Mouse (Mus musculus) embryonic facial prominence, embryonic 15.5 days (tissue): ENCODE data around the gene Cxcr5. TPM values are rescaled to one million over a fixed set of nuclear protein-coding genes. Genes with fewer than 3 reads are reported as not detected.

Experiments used
- ATAC-seq: fragments of 200-750 bp; cut with Nextera tagmentation; 2 replicates; pipeline ENCODE4 v1.8.0; 2017; ENCODE audit warnings: low read depth, moderate TSS enrichment; ENCODE audit not compliant: insufficient number of reproducible peaks, low FRiP score, low TSS enrichment
- H3K27ac ChIP-seq: fragments of 300-500 bp; sonication (generic); replicated peaks from 2 replicates; pipeline ENCODE4 v1.5.1; 2015; ENCODE audit warnings: mild to moderate bottlenecking, inconsistent platforms
- H3K27me3 ChIP-seq: fragments of 300-500 bp; sonication (generic); 2 replicates; pipeline ENCODE4 v1.6.1; 2015; ENCODE audit warnings: inconsistent platforms
- H3K36me3 ChIP-seq: fragments of 300-500 bp; sonication (generic); 2 replicates; pipeline ENCODE4 v1.6.1; 2015; ENCODE audit warnings: mild to moderate bottlenecking, inconsistent platforms
- H3K4me1 ChIP-seq: fragments of 300-500 bp; sonication (generic); 2 replicates; pipeline ENCODE4 v1.6.1; 2015; ENCODE audit warnings: inconsistent platforms
- H3K4me2 ChIP-seq: fragments of 300-500 bp; sonication (generic); replicated peaks from 2 replicates; pipeline ENCODE4 v1.6.1; 2015; ENCODE audit warnings: mild to moderate bottlenecking, inconsistent platforms
- H3K4me3 ChIP-seq: fragments of 300-500 bp; sonication (generic); replicated peaks from 2 replicates; pipeline ENCODE4 v1.5.1; 2015; ENCODE audit warnings: mild to moderate bottlenecking, inconsistent platforms
- H3K9ac ChIP-seq: fragments of 300-500 bp; sonication (generic); 2 replicates; pipeline ENCODE4 v1.6.1; 2015; ENCODE audit warnings: inconsistent platforms
- H3K9me3 ChIP-seq: fragments of 300-500 bp; sonication (generic); replicated peaks from 2 replicates; pipeline ENCODE4 v1.6.1; 2016; ENCODE audit warnings: inconsistent platforms
- WGBS: fragments of 180-500 bp; shearing (Covaris S2); methylation state at CpG from one replicate; pipeline ENCODE4 v1.1.7; 2015; 5-methylcytosine and 5-hydroxymethylcytosine counted together
- polyA plus RNA-seq: library from polyadenylated mRNA; unstranded; fragments of >200 nt; fragmentation: Nextera tagmentation; extraction: Ambion mirVana; gene quantifications from 2 replicates; pipeline ENCODE4 v1.2.1, GENCODE M21; 2015

Cxcr5 gene
- polyA plus RNA-seq, 1 experiment from 2014 or later: 0.29 TPM

DNA sequence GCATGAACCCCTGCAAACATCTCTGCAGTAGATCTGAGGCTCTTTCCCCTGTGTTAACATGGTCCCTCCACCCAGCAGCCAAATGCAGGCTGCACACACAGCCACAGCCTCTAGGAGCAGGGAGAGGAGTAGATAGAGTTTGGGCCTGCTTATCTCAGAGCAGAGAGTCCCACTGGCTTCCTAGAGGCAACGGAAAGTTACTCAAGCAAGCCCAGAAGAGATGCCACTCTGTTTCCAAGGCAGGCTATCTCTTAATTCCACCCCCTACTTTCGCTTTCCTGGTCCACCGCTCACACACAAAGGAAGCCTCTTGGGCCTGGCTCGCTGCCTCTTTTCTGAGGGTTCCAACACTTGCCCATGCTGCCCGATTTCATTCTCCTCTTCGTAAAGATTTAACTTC, 3.7 kb upstream of the Cxcr5 start:
- no peak overlapping the region for H3K9ac ChIP-seq
- WGBS: 55% methylated on average over 6 of the region's 6 CpGs
- no peaks in the 10 kb centered on the region for H3K36me3 ChIP-seq
- ATAC-seq: no peak
- H3K4me1 ChIP-seq: no peaks in the 10 kb centered on the region
- H3K9me3 ChIP-seq: no peaks in the 10 kb centered on the region
- H3K27me3 ChIP-seq: no peaks in the 10 kb centered on the region
- H3K27ac ChIP-seq: no peak overlapping the region
- no peak overlapping the region for H3K4me3 ChIP-seq
- H3K4me2 ChIP-seq: no peak overlapping the region

DNA sequence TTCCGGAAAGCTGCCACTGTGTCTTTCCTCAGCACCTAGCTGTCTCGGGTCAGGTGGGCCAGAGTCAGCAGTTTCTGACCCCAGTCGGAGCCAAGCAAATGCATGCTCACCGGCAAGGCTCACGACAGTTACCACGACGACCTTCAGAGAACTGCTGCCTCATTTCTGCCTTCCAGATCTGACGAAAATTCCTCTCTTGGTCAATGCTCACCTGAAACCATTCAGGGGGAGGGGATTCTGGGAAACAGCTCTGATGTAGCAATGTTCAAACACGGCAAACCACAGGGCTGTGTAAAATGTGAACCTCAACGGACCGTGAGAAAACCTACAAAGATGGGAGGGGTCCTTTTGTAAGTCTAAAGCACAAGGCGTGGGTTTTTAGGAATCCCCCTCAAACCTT, 1.3 kb upstream of the Cxcr5 start:
- WGBS: 47% methylated on average over 12 of the region's 12 CpGs
- no peak for ATAC-seq
- no peaks in the 10 kb centered on the region for H3K27me3 ChIP-seq

DNA sequence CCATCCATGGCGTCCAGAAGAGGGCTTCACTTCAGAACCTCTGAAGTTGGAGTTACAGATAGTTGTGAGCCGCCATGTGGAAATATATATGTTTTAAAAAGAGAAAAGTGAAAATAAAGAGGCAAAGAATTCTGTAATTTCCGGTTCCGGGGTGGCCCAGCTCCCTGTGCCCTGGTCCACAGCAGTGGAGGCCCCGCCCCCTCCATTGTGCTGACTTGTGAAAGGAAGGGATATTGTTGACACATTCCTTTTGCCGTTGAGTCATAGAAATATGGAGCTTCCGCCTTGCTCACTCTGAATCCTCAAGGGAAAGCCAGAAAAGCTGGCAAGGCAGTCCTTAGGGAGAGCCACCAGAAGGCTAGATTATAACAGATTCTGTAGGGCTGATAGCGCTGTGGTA, 9.5 kb downstream of the Cxcr5 start:
- Histone ChIP-seq H3K27me3 (no peaks in the 10 kb centered on the region), H3K4me1 (no peaks in the 10 kb centered on the region), H3K27ac (no peak overlapping the region), H3K4me3 (no peak overlapping the region), H3K4me2 (no peak overlapping the region), H3K9me3 (no peaks in the 10 kb centered on the region), H3K9ac (no peak overlapping the region), H3K36me3 (no peaks in the 10 kb centered on the region)
- WGBS: 73% methylated on average over 8 of the region's 8 CpGs
- ATAC-seq: no peak

More for the DNA sequence above, 1.3 kb upstream of the Cxcr5 start:
- Histone ChIP-seq H3K9ac (no peak overlapping the region), H3K4me3 (no peak overlapping the region), H3K36me3 (no peaks in the 10 kb centered on the region), H3K27ac (no peak overlapping the region), H3K4me2 (no peak overlapping the region), H3K4me1 (no peaks in the 10 kb centered on the region), H3K9me3 (no peaks in the 10 kb centered on the region)

DNA sequence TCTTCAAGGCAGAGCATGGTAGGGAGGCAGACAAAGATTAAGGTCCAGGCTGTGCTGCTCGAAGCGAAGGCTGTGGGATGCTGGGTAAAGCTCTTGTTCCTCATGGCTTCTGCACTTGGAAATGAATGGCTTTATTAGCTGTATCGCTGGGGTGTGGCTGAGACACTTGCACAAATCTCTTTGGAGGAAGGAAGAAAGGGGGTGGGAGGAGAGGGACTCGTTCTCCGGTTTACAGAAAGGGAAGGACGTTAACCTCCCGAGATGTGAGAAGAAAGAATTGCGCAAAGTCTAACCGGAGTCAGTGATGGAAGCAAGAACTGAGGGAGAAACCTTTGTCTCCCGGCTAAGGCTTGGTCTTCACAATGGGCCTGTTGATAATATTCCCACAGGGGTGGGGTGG, 10.5 kb downstream of the Cxcr5 start:
- H3K36me3 ChIP-seq: no peaks in the 10 kb centered on the region

DNA sequence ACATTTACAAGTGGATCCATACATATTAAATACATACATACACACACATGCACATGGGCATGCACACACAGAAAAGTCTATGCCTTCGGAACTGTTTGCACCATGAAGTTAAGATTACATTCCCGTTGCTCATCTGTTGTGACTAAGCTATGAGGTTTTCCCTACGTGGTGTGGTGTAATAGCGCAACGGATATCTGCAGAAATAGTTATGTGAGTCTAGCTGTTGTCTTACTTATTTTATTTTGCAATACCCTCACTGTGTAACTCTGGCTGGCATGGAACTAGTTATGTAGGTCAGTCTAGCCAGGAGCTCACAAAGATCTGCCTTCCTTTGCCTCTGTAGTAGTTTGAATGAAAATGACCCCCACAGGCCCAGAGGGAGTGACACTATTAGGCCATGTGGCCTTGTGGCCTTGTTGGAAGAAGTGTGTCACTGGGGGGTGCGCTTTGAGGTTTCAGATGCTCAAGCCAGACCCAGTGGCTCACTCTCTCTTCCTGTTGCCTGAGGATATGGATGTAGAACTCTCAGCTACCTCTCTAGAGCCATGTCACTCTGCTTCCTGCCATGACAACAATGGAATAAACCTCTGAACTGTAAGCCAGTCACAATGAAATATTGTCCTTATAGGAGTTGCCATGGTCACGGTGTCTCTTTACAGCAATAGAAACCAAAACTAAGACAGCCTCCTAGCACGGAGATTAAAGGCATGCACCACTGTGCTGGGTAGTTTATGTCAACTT, 13.1 kb downstream of the Cxcr5 start:
- Histone ChIP-seq H3K9ac (no peak overlapping the region), H3K36me3 (no peaks in the 10 kb centered on the region), H3K4me1 (no peaks in the 10 kb centered on the region), H3K4me2 (no peak overlapping the region), H3K4me3 (no peak overlapping the region), H3K27me3 (no peaks in the 10 kb centered on the region), H3K9me3 (no peaks in the 10 kb centered on the region), H3K27ac (no peak overlapping the region)
- 88% methylated on average over 8 of the region's 8 CpGs for WGBS
- no peak for ATAC-seq

More for the DNA sequence above, 10.5 kb downstream of the Cxcr5 start:
- no peaks in the 10 kb centered on the region for H3K27me3 ChIP-seq
- H3K4me2 ChIP-seq: no peak overlapping the region
- WGBS: 89% methylated on average over 10 of the region's 10 CpGs
- no peaks in the 10 kb centered on the region for H3K9me3 ChIP-seq
- H3K4me1 ChIP-seq: no peaks in the 10 kb centered on the region
- H3K4me3 ChIP-seq: no peak overlapping the region
- no peak overlapping the region for H3K9ac ChIP-seq
- H3K27ac ChIP-seq: no peak overlapping the region
- no peak for ATAC-seq

DNA sequence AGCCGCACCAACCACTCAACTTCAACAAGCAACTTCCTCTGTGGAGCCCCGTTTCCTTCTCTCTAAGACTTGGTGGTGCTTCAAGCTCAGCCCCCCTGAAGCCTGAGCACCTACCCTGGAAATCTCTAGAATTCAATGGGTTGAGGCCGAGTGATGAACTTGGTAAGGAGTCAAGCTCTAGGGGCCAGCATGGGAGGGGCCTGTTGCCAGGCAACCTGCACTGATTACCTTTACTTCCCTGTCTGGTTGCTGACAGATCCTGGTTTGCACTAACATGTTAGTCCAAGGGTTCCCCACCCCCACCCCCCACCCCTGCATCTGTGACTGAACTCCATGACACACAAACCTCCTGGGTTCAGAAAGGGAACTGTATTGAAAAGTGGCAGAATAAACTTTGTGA, 16.7 kb downstream of the Cxcr5 start:
- Histone ChIP-seq H3K27me3 (no peaks in the 10 kb centered on the region), H3K9ac (no peak overlapping the region), H3K4me3 (no peak overlapping the region), H3K27ac (no peak overlapping the region), H3K4me2 (no peak overlapping the region), H3K4me1 (no peaks in the 10 kb centered on the region), H3K9me3 (no peaks in the 10 kb centered on the region), H3K36me3 (no peaks in the 10 kb centered on the region)
- 77% methylated on average over 3 of the region's 3 CpGs for WGBS
- ATAC-seq: no peak

DNA sequence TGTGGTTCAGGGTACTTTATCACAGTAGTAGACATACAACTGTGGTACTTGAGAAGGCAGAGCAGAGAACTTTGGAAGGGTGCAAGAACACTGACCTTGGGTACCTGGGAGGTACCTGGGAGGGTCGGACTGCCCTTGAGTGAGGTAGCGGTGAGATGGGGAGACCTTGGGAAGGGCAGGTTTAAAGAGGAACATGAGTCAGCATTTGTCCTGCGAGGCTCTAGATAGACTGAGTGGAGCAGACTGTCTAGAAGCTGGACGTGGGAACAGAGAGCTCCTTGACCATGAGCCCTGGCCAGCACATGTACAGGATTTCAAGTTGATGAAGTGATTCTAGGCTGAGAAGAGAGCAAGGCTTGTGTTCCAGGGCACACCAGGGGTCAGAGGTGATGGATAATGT, 19.3 kb downstream of the Cxcr5 start:
- H3K4me1 ChIP-seq: no peaks in the 10 kb centered on the region
- no peak overlapping the region for H3K9ac ChIP-seq
- no peak overlapping the region for H3K4me2 ChIP-seq
- WGBS: 88% methylated on average over 4 of the region's 4 CpGs
- no peak for ATAC-seq
- H3K27me3 ChIP-seq: no peaks in the 10 kb centered on the region
- no peaks in the 10 kb centered on the region for H3K9me3 ChIP-seq
- no peak overlapping the region for H3K27ac ChIP-seq
- H3K4me3 ChIP-seq: no peak overlapping the region
- no peaks in the 10 kb centered on the region for H3K36me3 ChIP-seq

DNA sequence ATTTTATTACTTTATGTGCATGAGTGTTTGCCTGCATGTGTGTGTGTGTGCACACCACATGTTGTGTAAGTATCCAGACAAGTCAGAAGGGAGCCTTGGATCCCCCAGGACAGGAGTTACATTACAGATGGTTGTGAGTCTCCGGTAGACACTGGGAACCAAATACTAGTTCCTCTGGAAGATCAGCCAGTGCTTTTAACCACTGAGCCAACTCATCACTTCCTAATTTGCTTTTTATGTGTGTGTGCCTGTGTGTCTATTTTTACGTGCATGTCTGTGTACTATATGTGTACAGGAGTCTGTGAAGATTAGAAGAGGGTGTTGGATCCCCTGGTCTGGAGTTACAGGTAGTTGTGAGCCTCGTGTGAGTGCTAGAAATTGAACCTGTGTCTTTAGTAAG, 21.0 kb downstream of the Cxcr5 start:
- no peaks in the 10 kb centered on the region for H3K27me3 ChIP-seq
- H3K36me3 ChIP-seq: no peaks in the 10 kb centered on the region
- no peaks in the 10 kb centered on the region for H3K4me1 ChIP-seq
- H3K27ac ChIP-seq: no peak overlapping the region
- no peak overlapping the region for H3K4me2 ChIP-seq
- no peaks in the 10 kb centered on the region for H3K9me3 ChIP-seq
- WGBS: 69% methylated on average over 3 of the region's 3 CpGs
- H3K9ac ChIP-seq: no peak overlapping the region
- no peak for ATAC-seq
- no peak overlapping the region for H3K4me3 ChIP-seq

DNA sequence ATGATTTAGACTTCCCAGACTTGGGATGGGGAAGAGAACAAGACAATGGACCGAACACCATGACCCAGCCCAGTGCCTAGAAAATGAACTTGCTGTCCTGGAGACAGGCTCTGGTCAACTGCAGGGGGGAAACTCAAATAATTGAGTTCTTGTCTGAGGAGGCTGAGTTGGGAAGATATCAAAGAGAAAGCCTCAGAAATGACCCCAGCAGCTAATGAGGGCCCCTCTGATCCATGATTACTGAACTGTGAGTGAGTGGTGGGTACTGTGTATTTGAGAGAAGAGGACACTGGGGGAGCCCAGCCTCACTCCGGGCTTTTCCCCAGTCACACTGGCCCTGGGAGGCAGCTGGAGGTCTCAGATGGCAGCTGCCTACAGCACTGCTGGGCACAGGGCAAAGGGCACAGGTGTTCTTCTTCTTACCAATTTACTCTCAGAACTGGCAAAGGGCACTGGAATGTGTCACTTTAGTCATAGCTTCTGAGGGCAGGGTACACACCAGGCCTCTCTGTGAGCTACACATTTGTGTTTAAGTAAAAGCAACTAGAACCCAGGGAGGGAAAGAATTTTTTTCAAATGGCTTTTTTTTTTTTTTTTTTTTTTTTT, 21.8 kb downstream of the Cxcr5 start:
- no peak overlapping the region for H3K4me3 ChIP-seq
- no peaks in the 10 kb centered on the region for H3K27me3 ChIP-seq
- H3K9ac ChIP-seq: no peak overlapping the region
- H3K4me2 ChIP-seq: no peak overlapping the region
- 64% methylated on average over 2 of the region's 2 CpGs for WGBS
- no peaks in the 10 kb centered on the region for H3K36me3 ChIP-seq
- ATAC-seq: no peak
- no peaks in the 10 kb centered on the region for H3K9me3 ChIP-seq
- no peak overlapping the region for H3K27ac ChIP-seq
- no peaks in the 10 kb centered on the region for H3K4me1 ChIP-seq

DNA sequence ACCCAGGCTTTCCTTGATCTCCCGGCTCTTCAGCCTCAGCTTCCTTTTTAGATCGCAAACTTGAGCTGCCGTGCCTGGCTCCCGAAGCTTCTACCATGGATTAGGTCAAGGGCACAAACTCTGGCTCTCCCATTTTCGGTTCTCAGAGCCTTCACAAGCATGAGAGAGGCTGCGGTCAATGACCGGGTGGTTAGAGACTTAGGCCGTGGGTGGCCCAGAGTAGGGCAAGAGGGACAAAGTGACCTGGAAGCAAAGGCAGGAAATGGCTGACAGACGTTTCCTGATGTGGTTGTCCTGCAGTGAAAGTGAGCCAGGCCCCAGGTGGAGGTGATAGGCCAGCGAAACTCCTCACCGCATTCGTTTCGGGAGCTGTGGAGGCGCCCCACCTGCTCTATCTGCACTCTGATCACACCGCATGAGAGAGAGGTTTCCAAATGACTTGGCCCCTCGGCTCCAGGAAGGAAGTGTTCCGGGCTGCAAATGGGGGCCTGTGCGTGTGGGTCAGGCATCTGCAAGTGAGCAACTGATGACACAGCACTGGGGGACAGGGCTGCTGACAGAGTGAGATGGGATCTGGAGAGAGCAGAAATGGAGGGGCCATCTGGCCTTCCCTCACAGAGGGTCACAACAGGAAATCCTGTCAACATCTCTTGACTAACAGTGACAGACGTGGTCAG, 23.9 kb downstream of the Cxcr5 start:
- Histone ChIP-seq H3K4me2 (no peak overlapping the region), H3K4me1 (no peaks in the 10 kb centered on the region), H3K4me3 (no peak overlapping the region), H3K9ac (no peak overlapping the region), H3K27me3 (no peaks in the 10 kb centered on the region), H3K27ac (no peak overlapping the region), H3K9me3 (no peaks in the 10 kb centered on the region), H3K36me3 (no peaks in the 10 kb centered on the region)
- 64% methylated on average over 19 of the region's 19 CpGs for WGBS
- no peak for ATAC-seq

DNA sequence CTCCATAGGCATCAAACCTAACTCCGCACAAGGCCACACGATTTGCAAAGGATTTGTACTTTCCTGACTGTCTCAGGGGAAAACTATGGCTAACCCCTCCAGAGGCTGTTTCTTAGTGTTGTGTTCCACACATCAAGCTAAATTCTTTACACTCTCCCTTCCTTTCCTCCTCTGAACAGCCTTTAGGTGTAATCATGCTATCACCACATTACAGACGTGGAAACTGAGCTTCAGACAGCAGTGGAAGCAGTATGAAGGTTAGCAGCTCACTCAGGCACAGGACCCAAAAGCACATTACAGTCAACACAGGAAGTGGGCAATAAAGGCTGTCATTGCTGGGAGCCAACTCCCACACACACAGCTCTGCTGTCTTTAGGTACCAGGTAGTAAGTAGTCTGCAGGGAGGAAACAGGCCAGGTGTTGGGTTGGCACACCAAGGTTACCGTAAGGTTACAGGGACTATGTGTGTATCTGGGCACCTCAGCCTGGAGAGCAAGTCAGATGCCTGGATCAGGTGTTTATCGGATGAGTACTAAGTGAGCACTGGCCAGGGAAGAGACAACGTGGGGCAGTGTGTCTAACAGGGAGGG, 28.6 kb downstream of the Cxcr5 start:
- Histone ChIP-seq H3K27me3 (no peaks in the 10 kb centered on the region), H3K27ac (no peak overlapping the region), H3K9ac (no peak overlapping the region), H3K4me3 (no peak overlapping the region), H3K36me3 (no peaks in the 10 kb centered on the region), H3K4me1 (no peaks in the 10 kb centered on the region), H3K9me3 (no peaks in the 10 kb centered on the region), H3K4me2 (no peak overlapping the region)
- WGBS: 75% methylated on average over 6 of the region's 6 CpGs
- ATAC-seq: no peak
